ENCODE assay signal across 8 mouse cellular contexts in genomic region chr5:88886668-88887555, GRCm38 (mm10). TPM values are rescaled to one million over a fixed set of nuclear protein-coding genes. Genes with fewer than 3 reads are reported as not detected.
DNase-seq lines count a peak whose midpoint lies in the region; ATAC-seq and TF ChIP-seq lines count a peak whose summit lies in the region.

Gene Slc4a4 (plus strand): TSS chr5:88886818.

- peak; percentile 9; the same call in 1 of the 2 replicates for ATAC-seq in common myeloid progenitor, adult 5-6 weeks (replicated peaks; ENCODE audit: low read depth, poor library complexity, severe bottlenecking)
- peak; percentile 43 for ATAC-seq in granulocyte monocyte progenitor cell, adult 5-6 weeks (replicated peaks; ENCODE audit: poor library complexity, severe bottlenecking)
- peak; percentile 63 for ATAC-seq in intestine, postnatal 0 days
- ATAC-seq in midbrain, postnatal 0 days (ENCODE audit: low FRiP score): peak; percentile 79

- WGBS in intestine, postnatal 0 days: under 1% methylated on average over 83 of the region's 119 CpGs
- WGBS in midbrain, postnatal 0 days: under 1% methylated on average over 64 of the region's 119 CpGs

- peak within 1 kb of the TSS; percentile 84 for H3K9ac ChIP-seq in intestine, postnatal 0 days (ENCODE audit: low read depth, low read length)
- peak within 1 kb of the TSS; percentile 68 for H3K9ac ChIP-seq in midbrain, postnatal 0 days (replicated peaks; ENCODE audit: low read length, poor library complexity, severe bottlenecking)

- no peak for TF ChIP-seq CTCF in intestine, postnatal 0 days (IDR thresholded peaks at IDR 0.05; ENCODE audit: low read depth)
- TF ChIP-seq CTCF in midbrain, postnatal 0 days (IDR thresholded peaks at IDR 0.05): no peak

- H3K9me3 ChIP-seq in intestine, postnatal 0 days (ENCODE audit: control insufficient read depth): no peaks in the 10 kb centered on the region
- no peaks in the 10 kb centered on the region for H3K9me3 ChIP-seq in midbrain, postnatal 0 days (ENCODE audit: low read length)

- peak within 1 kb of the TSS; percentile 60 for H3K27ac ChIP-seq in intestine, postnatal 0 days (ENCODE audit: low read depth, low read length)
- no peak within 1 kb of the TSS for H3K27ac ChIP-seq in midbrain, postnatal 0 days (ENCODE audit: low read depth, low read length)

- peak in 1 of 2 experiments; percentile 17 for DNase-seq in frontal cortex, adult 2 months (ENCODE audit: extremely low spot score in 1 of 2, low spot score in 1 of 2)
- no peak for DNase-seq in frontal cortex, postnatal 25 days (ENCODE audit: low spot score in 2 of 2)
- peak; percentile 54 for DNase-seq in liver
- peak; percentile 64 for DNase-seq in midbrain, postnatal 0 days (ENCODE audit: low spot score)
- peak; percentile 57 for DNase-seq in urinary bladder, postnatal 14 days (ENCODE audit: low spot score)

- no peaks in the 10 kb centered on the region for H3K36me3 ChIP-seq in intestine, postnatal 0 days (ENCODE audit: control insufficient read depth, insufficient read depth)
- H3K36me3 ChIP-seq in midbrain, postnatal 0 days (ENCODE audit: insufficient read depth, low read length): no peaks in the 10 kb centered on the region

- H3K4me1 ChIP-seq in intestine, postnatal 0 days (replicated peaks; ENCODE audit: control insufficient read depth, insufficient read depth, low read length): no peaks in the 10 kb centered on the region
- H3K4me1 ChIP-seq in midbrain, postnatal 0 days (ENCODE audit: insufficient read depth, low read length): no peaks in the 10 kb centered on the region

- H3K27me3 ChIP-seq in intestine, postnatal 0 days (replicated peaks; ENCODE audit: control insufficient read depth, insufficient read depth, low read length): no peaks in the 10 kb centered on the region
- H3K27me3 ChIP-seq in midbrain, postnatal 0 days (ENCODE audit: insufficient read depth, low read length): peaks cover 10% of the 10 kb centered on the region; the same call in 1 of the 2 replicates

- H3K4me2 ChIP-seq in intestine, postnatal 0 days (replicated peaks; ENCODE audit: low read depth): peak within 1 kb of the TSS; percentile 96
- H3K4me2 ChIP-seq in midbrain, postnatal 0 days (ENCODE audit: low read depth, low read length, poor library complexity, severe bottlenecking): peak within 1 kb of the TSS; percentile 98

- H3K4me3 ChIP-seq in intestine, postnatal 0 days (ENCODE audit: low read depth, low read length): peak within 1 kb of the TSS; percentile 85
- peak within 1 kb of the TSS; percentile 84 for H3K4me3 ChIP-seq in midbrain, postnatal 0 days (ENCODE audit: low read depth, low read length)

RNA-seq across cellular contexts. Expression of gene Slc4a4, which starts in this region (rescaled TPM):
- 73.9 and 74.4 TPM in 2 replicates for polyA plus RNA-seq in frontal cortex, adult 2 months (2012; rRNA removed)
- total RNA-seq in common myeloid progenitor, adult 5-6 weeks (2017): not detected in 2 replicates
- total RNA-seq in granulocyte monocyte progenitor cell, adult 5-6 weeks (2014; fragmentation: Nextera tagmentation): not detected in 2 replicates
- not detected in 2 replicates for total RNA-seq in granulocyte monocyte progenitor cell, adult 5-6 weeks (2017)
- 4.6 and 5.4 TPM in 2 replicates for polyA plus RNA-seq in intestine, postnatal 0 days (2015; fragmentation: Nextera tagmentation; extraction: Ambion mirVana)
- 57.3 and 61.6 TPM in 2 replicates for total RNA-seq in midbrain, postnatal 0 days (2014; rRNA removed)
- polyA plus RNA-seq in midbrain, postnatal 0 days (2015; fragmentation: Nextera tagmentation; extraction: Ambion mirVana): 16.7 and 17.4 TPM in 2 replicates

Comparison
In these comparisons a context has a peak if more than half of its experiments do, and no peak if none do; other contexts are left out.
1. RNA of gene Slc4a4 (total RNA-seq): 57.3 to 61.6 TPM in midbrain, postnatal 0 days; not detected in common myeloid progenitor, adult 5-6 weeks and not detected in granulocyte monocyte progenitor cell, adult 5-6 weeks; every median in the first group is over 10 times any median in the second.
2. Peak in ATAC-seq in common myeloid progenitor, adult 5-6 weeks; RNA of the gene not detected or under 1 TPM.
3. Peak in ATAC-seq in granulocyte monocyte progenitor cell, adult 5-6 weeks; RNA of the gene not detected or under 1 TPM.
4. DNase-seq: peak in liver (single experiment), midbrain, postnatal 0 days (single experiment) and urinary bladder, postnatal 14 days (single experiment); none in frontal cortex, postnatal 25 days (0 of 2).
5. ATAC-seq: peak in every context shown above with its lines; median percentile 79 in midbrain, postnatal 0 days; 63 in intestine, postnatal 0 days; 43 in granulocyte monocyte progenitor cell, adult 5-6 weeks; 9 in common myeloid progenitor, adult 5-6 weeks.